Mouse (Mus musculus) retina, embryonic 14.5 days (tissue): ENCODE results near the gene Macf1.

Source experiments
- DNase-seq: peaks from one replicate; pipeline ENCODE4 v3.0.0-alpha.2; 2015; ENCODE audit warnings: low spot score

Macf1 gene

GRCm38 (mm10) chr4:123593664-123594063, 90.5 kb downstream of the Macf1 start:
- DNase-seq: no peak

GRCm38 (mm10) chr4:123592046-123592445, 92.1 kb downstream of the Macf1 start:
- DNase-seq: no peak

- DNase-seq: no peak
Measured at GRCm38 (mm10) chr4:123591026-123591635, 93.0 kb downstream of the Macf1 start.

GRCm38 (mm10) chr4:123589496-123589895, 94.7 kb downstream of the Macf1 start:
- no peak for DNase-seq

GRCm38 (mm10) chr4:123588353-123589301, 95.5 kb downstream of the Macf1 start:
- peak; percentile 34 for DNase-seq

- DNase-seq: no peak
Measured at GRCm38 (mm10) chr4:123587616-123588015, 96.5 kb downstream of the Macf1 start.

- no peak for DNase-seq
Measured at GRCm38 (mm10) chr4:123584720-123585093, 99.5 kb downstream of the Macf1 start.

- peak; percentile 53 for DNase-seq
Measured at GRCm38 (mm10) chr4:123584084-123584719, 100.0 kb downstream of the Macf1 start.

GRCm38 (mm10) chr4:123577469-123578088, 106.6 kb downstream of the Macf1 start:
- DNase-seq: no peak

- DNase-seq: peak; percentile 36
Measured at GRCm38 (mm10) chr4:123572434-123573336, 111.5 kb downstream of the Macf1 start.

- no peak for DNase-seq
Measured at GRCm38 (mm10) chr4:123571869-123572268, 112.3 kb downstream of the Macf1 start.

GRCm38 (mm10) chr4:123565291-123565861, 118.8 kb downstream of the Macf1 start:
- peak; percentile 39 for DNase-seq

- no peak for DNase-seq
Measured at GRCm38 (mm10) chr4:123564051-123564791, 119.9 kb downstream of the Macf1 start.

- no peak for DNase-seq
Measured at GRCm38 (mm10) chr4:123562177-123562815, 121.9 kb downstream of the Macf1 start.

GRCm38 (mm10) chr4:123560896-123561295, 123.3 kb downstream of the Macf1 start:
- DNase-seq: no peak

GRCm38 (mm10) chr4:123558496-123558895, 125.7 kb downstream of the Macf1 start:
- DNase-seq: no peak

GRCm38 (mm10) chr4:123555251-123555650, 128.9 kb downstream of the Macf1 start:
- no peak for DNase-seq

GRCm38 (mm10) chr4:123552689-123553088, 131.5 kb downstream of the Macf1 start:
- DNase-seq: no peak

GRCm38 (mm10) chr4:123548317-123548716, 135.8 kb downstream of the Macf1 start:
- no peak for DNase-seq

GRCm38 (mm10) chr4:123543691-123544090, 140.5 kb downstream of the Macf1 start:
- DNase-seq: peak; percentile 24
